13 mouse cellular contexts compared by ENCODE assay signal in the genomic region with DNA sequence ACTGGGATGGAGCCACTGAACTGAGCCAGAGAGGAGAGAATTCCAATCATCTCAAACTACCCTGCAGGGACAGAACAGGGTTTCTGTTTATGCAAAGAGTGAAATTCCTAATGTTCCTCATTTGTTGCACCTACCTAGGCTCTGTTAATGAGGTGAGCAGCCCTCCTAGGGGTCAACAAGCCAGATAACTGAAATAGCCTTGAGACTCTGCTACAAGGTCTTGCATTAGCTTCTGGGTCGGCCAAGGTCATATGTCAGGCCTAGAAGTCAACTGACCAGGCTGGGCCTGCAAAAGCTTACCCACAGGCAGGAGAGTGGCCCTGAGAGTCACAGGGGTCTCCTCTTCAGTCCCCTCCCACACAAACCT.
DNase-seq lines count a peak whose midpoint lies in the region; ATAC-seq and TF ChIP-seq lines count a peak whose summit lies in the region.
"Had no signal": no experiment of that assay in that cellular context is flagged by ENCODE, and none has a peak within 500 bp of the region (broad histone marks: within the 10 kb centered on the region; RNA-seq: fewer than 3 reads in every experiment).

No protein-coding gene starts in this region.

- TF ChIP-seq CTCF in cerebellum, adult 2 months (IDR thresholded peaks at IDR 0.05; ENCODE audit: borderline replicate concordance, insufficient read depth, low read depth, low read length): no peak

- no peaks in the 10 kb centered on the region for H3K36me3 ChIP-seq in limb, embryonic 11.5 days (ENCODE audit: control insufficient read depth, insufficient read depth, low read length)
- no peaks in the 10 kb centered on the region for H3K36me3 ChIP-seq in limb, embryonic 10.5 days
- H3K36me3 ChIP-seq in hindbrain, embryonic 12.5 days: peaks cover 12% of the 10 kb centered on the region
- H3K36me3 ChIP-seq in neural tube, embryonic 12.5 days: peaks cover 4% of the 10 kb centered on the region; the same call in 1 of the 2 replicates
- no peaks in the 10 kb centered on the region for H3K36me3 ChIP-seq in kidney, embryonic 16.5 days (ENCODE audit: insufficient read depth, low read length)
- H3K36me3 ChIP-seq: G1E; heart, embryonic 12.5 days; limb, embryonic 13.5 days had no signal

- no peaks in the 10 kb centered on the region for H3K27me3 ChIP-seq in cerebellum, adult 2 months (ENCODE audit: control insufficient read depth, insufficient read depth, low read length)
- peaks cover 25% of the 10 kb centered on the region for H3K27me3 ChIP-seq in limb, embryonic 11.5 days (ENCODE audit: control insufficient read depth, insufficient read depth, low read length)
- peaks cover 62% of the 10 kb centered on the region for H3K27me3 ChIP-seq in limb, embryonic 10.5 days (ENCODE audit: low read depth, poor library complexity, severe bottlenecking)
- H3K27me3 ChIP-seq in hindbrain, embryonic 12.5 days: peaks cover 13% of the 10 kb centered on the region
- H3K27me3 ChIP-seq in neural tube, embryonic 12.5 days (replicated peaks): no peaks in the 10 kb centered on the region; the same call in 1 of the 2 replicates
- peaks cover 31% of the 10 kb centered on the region for H3K27me3 ChIP-seq in kidney, embryonic 16.5 days (ENCODE audit: insufficient read depth, low read length)

- DNase-seq in cerebellum, adult 2 months: peak; percentile 51 to 55
- no peak for DNase-seq in cerebellum, postnatal 4 days (ENCODE audit: low spot score in 2 of 2)
- DNase-seq in limb, embryonic 11.5 days (ENCODE audit: low spot score): no peak
- DNase-seq in limb, embryonic 10.5 days (ENCODE audit: low spot score): no peak
- no peak for DNase-seq in kidney, adult 9 months
- DNase-seq: lung, adult 2 months; thymus, adult 18-20 months had no signal

- H3K4me2 ChIP-seq in limb, embryonic 11.5 days (ENCODE audit: low read depth, severe bottlenecking): peak overlapping the region; percentile 10; the same call in 1 of the 2 replicates
- no peak overlapping the region for H3K4me2 ChIP-seq in hindbrain, embryonic 12.5 days (replicated peaks)
- no peak overlapping the region for H3K4me2 ChIP-seq in neural tube, embryonic 12.5 days (replicated peaks)
- no peak overlapping the region for H3K4me2 ChIP-seq in kidney, embryonic 16.5 days (replicated peaks; ENCODE audit: low read depth, low read length)
- H3K4me2 ChIP-seq: heart, embryonic 12.5 days; limb, embryonic 13.5 days had no signal

- H3K4me1 ChIP-seq in cerebellum, adult 2 months (ENCODE audit: control insufficient read depth, insufficient read depth, low read length): peaks cover 21% of the 10 kb centered on the region
- 0 out of 2 replicates have a peak, but pooled peaks cover 3% of the 10 kb centered on the region for H3K4me1 ChIP-seq in limb, embryonic 11.5 days (ENCODE audit: control insufficient read depth, insufficient read depth, low read length)
- H3K4me1 ChIP-seq in limb, embryonic 10.5 days: peaks cover 31% of the 10 kb centered on the region
- H3K4me1 ChIP-seq in hindbrain, embryonic 12.5 days: peaks cover 50% of the 10 kb centered on the region
- H3K4me1 ChIP-seq in neural tube, embryonic 12.5 days: peaks cover 30% of the 10 kb centered on the region
- H3K4me1 ChIP-seq in kidney, embryonic 16.5 days (ENCODE audit: insufficient read depth, low read length): peaks cover 9% of the 10 kb centered on the region; the same call in 1 of the 2 replicates

- no peak overlapping the region for H3K4me3 ChIP-seq in cerebellum, adult 2 months (replicated peaks; ENCODE audit: insufficient read depth, low read depth, low read length)
- H3K4me3 ChIP-seq in limb, embryonic 11.5 days (ENCODE audit: low read depth, low read length): no peak overlapping the region
- no peak overlapping the region for H3K4me3 ChIP-seq in limb, embryonic 10.5 days
- H3K4me3 ChIP-seq in hindbrain, embryonic 12.5 days: no peak overlapping the region
- no peak overlapping the region for H3K4me3 ChIP-seq in neural tube, embryonic 12.5 days
- no peak overlapping the region for H3K4me3 ChIP-seq in kidney, embryonic 16.5 days (ENCODE audit: low read length)
- H3K4me3 ChIP-seq: heart, embryonic 12.5 days; limb, embryonic 13.5 days had no signal

- WGBS in cerebellum, adult 2 months: 67% methylated on average over 1 of the region's 1 CpGs
- 23% methylated on average over 1 of the region's 1 CpGs for whole genome bisulfite sequencing in limb, embryonic 11.5 days
- 45% methylated on average over 1 of the region's 1 CpGs for WGBS in limb, embryonic 10.5 days
- 62% methylated on average over 1 of the region's 1 CpGs for WGBS in hindbrain, embryonic 12.5 days
- 70% methylated on average over 1 of the region's 1 CpGs for WGBS in neural tube, embryonic 12.5 days
- WGBS in kidney, embryonic 16.5 days: 50% methylated on average over 1 of the region's 1 CpGs

- peak overlapping the region; percentile 86 for H3K27ac ChIP-seq in cerebellum, adult 2 months (ENCODE audit: insufficient read depth, low read length)
- H3K27ac ChIP-seq in limb, embryonic 11.5 days (replicated peaks; ENCODE audit: low read depth, low read length): no peak overlapping the region
- no peak overlapping the region for H3K27ac ChIP-seq in limb, embryonic 10.5 days
- peak overlapping the region; percentile 99 for H3K27ac ChIP-seq in hindbrain, embryonic 12.5 days
- peak overlapping the region; percentile 70 for H3K27ac ChIP-seq in neural tube, embryonic 12.5 days
- no peak overlapping the region for H3K27ac ChIP-seq in kidney, embryonic 16.5 days (ENCODE audit: low read length)
- H3K27ac ChIP-seq: limb, embryonic 13.5 days had no signal

- no peak for TF ChIP-seq POLR2A in cerebellum, adult 2 months (IDR thresholded peaks at IDR 0.05; ENCODE audit: borderline replicate concordance, insufficient read depth, low read length)

- no peak for ATAC-seq in limb, embryonic 11.5 days (ENCODE audit: insufficient number of reproducible peaks, low FRiP score, low TSS enrichment, low read depth)
- peak; percentile 7; the same call in 1 of the 2 replicates for ATAC-seq in hindbrain, embryonic 12.5 days (ENCODE audit: low FRiP score)
- ATAC-seq in neural tube, embryonic 12.5 days (ENCODE audit: low FRiP score, low read depth): peak; percentile 1; the same call in 1 of the 2 replicates
- ATAC-seq in kidney, embryonic 16.5 days (ENCODE audit: low FRiP score, low TSS enrichment): no peak

- no peaks in the 10 kb centered on the region for H3K9me3 ChIP-seq in limb, embryonic 11.5 days (ENCODE audit: control insufficient read depth, low read length)
- H3K9me3 ChIP-seq in limb, embryonic 10.5 days (replicated peaks): no peaks in the 10 kb centered on the region
- H3K9me3 ChIP-seq in hindbrain, embryonic 12.5 days (replicated peaks): no peaks in the 10 kb centered on the region
- H3K9me3 ChIP-seq in neural tube, embryonic 12.5 days: no peaks in the 10 kb centered on the region
- no peaks in the 10 kb centered on the region for H3K9me3 ChIP-seq in kidney, embryonic 16.5 days (ENCODE audit: low read length)
- H3K9me3 ChIP-seq: G1E; heart, embryonic 12.5 days; limb, embryonic 13.5 days had no signal

- H3K9ac ChIP-seq in limb, embryonic 11.5 days (ENCODE audit: low read length): no peak overlapping the region
- no peak overlapping the region for H3K9ac ChIP-seq in hindbrain, embryonic 12.5 days
- no peak overlapping the region for H3K9ac ChIP-seq in neural tube, embryonic 12.5 days
- H3K9ac ChIP-seq in kidney, embryonic 16.5 days (replicated peaks; ENCODE audit: low read length): no peak overlapping the region
- H3K9ac ChIP-seq: heart, embryonic 12.5 days; limb, embryonic 13.5 days had no signal

Comparison
In these comparisons a context has a peak if more than half of its experiments do, and no peak if none do; other contexts are left out.
1. DNase-seq: peak in cerebellum, adult 2 months (2 of 2); none in cerebellum, postnatal 4 days (0 of 2), limb, embryonic 11.5 days (single experiment), limb, embryonic 10.5 days (single experiment) and kidney, adult 9 months (single experiment).
2. H3K27ac ChIP-seq: peak in cerebellum, adult 2 months (single experiment), hindbrain, embryonic 12.5 days (single experiment) and neural tube, embryonic 12.5 days (single experiment); none in limb, embryonic 11.5 days (single experiment), limb, embryonic 10.5 days (single experiment) and kidney, embryonic 16.5 days (single experiment).
3. ATAC-seq: peak in hindbrain, embryonic 12.5 days (single experiment) and neural tube, embryonic 12.5 days (single experiment); none in limb, embryonic 11.5 days (single experiment) and kidney, embryonic 16.5 days (single experiment).